Mouse (Mus musculus) megakaryocyte, adult 5-6 weeks (primary cell): Measurements from ENCODE around the gene Cuedc1. TPM values are rescaled to one million over a fixed set of nuclear protein-coding genes. Genes with fewer than 3 reads are reported as not detected.

Source experiments
- ATAC-seq: 2 replicates; pipeline ENCODE4 v1.8.0; 2016; ENCODE audit warnings: mild to moderate bottlenecking, inconsistent platforms; ENCODE audit not compliant: poor library complexity, severe bottlenecking
- total RNA-seq, 2 experiments: library from RNA; stranded (forward) in 1 of 2; stranded (reverse) in 1 of 2; fragments of 153-499, 151-499 nt in 1 of 2; fragments of 221-1000, 200-1000 nt in 1 of 2; gene quantifications; 2 replicates each; pipeline versions ENCODE4 v1.2.3 to v1.2.4; 2015 to 2017

The Cuedc1 gene
- total RNA-seq, 2 experiments from 2014 or later, result 0.67 to 2.2 TPM

DNA sequence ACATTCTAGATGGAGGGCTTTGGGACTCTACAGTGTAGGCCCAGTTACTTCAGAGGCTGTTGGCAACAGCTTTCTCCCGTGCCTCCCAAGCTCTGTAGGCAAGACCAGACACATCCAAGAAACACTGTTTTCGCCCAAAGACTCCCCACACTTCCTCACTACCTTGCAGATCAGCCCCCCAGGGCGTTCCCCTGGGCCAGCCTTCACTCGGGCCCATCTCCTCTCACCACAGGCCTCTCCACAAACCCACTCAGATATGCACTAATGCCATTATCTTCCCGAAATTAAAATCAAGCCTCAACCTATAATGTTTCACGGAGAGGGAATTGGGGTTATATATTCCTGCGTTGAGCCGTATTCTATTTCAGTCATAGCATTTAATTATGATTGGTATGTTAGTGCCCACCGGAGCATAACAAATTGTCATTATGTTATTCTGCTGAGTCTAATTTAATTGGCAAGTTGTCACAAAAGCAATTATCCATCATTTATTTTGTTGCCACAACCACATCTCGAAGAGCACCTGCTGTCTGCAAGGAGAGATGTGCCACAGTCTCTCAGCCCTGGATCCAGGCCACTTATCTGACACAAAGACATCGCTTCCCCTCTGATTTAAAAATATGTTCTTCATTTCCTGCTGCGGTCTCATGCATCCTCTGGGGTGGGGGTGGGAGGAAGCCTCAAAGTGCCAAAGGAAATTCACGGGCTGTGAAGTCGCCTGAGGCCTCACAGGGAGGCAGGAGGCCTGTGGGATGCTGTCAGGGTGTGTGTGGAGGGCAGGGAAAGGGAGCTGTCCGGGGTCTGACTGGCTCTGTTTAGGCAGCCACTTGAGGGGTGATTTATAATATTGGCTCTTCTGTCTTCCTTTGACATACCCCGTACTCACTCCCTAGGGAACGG, 135.9 kb downstream of the Cuedc1 start:
- peak; percentile 81 for ATAC-seq

DNA sequence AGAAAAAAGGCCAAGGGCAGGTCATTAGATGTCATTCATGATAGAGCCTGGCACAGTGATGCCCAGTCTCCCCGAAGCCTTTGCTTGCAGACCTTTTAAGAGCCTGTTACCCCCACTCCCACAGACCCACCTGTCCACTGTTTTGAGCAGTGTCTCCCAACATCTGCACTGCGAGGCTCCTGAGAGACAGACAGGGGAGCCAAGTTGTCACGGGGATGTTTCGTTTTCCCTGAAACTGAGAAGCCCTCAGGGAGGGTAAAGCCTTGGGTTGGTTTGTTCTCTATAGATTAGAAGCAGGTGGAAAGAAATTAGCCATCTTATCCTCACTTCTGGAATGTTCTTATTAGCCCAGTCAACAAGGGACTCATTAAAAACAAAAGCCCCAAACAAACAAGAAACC, 136.9 kb downstream of the Cuedc1 start:
- ATAC-seq, result no peak

DNA sequence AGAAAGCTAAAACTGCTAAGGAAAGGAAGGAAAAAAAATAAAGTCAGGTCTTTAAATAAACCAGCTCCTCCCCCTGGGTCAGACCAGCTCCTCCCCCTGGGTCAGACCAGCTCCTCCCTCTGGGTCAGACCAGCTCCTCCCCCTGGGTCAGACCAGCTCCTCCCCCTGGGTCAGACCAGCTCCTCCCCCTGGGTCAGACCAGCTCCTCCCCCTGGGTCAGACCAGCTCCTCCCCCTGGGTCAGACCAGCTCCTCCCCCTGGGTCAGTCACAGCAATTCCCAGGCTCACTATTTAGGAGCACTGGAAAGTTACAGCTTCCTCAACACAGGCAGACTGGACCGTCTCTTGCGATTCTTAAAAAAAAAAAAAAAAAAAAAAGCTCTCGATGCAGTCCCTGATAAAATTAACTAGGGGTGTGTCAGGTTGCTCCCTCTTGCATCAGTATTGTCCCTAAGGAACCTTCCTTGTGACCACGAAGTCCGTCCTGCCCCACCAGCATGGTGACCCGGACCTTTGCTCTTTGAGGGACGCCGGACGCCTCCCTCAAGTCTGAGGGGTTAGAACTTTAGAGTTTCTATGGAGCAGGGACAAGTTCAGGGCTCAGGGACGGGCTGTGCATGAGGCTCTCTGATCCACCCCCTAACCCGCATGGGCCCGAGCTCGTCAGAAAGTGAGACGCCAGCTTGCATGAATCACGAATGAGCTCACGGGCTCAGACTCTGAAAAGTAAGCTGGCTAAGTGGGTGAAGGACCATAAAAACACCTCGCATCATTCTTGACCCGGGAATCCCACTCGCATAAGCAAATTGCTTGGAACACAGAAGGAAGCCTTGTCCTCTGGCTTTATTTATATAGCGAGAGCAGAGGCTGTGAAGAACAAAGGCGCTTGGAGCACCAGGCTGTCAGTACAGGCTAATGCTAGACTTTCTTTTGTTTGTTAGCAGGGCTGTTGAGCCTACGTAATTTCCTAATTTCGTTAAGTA, 137.7 kb downstream of the Cuedc1 start:
- ATAC-seq, result peak; percentile 31; the same call in 1 of the 2 replicates

DNA sequence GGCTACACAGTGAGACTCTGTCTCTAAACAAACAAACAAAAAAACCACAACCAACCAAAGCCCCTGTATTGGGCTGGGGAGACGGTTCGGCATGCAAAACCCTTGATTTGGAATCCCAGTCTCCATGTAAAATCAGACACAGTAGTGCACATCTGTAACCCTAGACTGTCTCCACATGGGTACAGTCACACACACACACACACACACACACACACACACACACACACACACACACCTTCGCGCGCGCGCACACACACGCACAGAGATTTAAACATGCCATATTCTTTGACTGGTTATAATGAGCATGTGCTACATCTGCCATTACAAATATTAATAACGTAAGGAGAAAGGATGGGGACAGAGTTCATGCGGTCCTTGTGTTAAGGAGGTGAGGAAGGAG, 142.4 kb downstream of the Cuedc1 start:
- no peak for ATAC-seq

DNA sequence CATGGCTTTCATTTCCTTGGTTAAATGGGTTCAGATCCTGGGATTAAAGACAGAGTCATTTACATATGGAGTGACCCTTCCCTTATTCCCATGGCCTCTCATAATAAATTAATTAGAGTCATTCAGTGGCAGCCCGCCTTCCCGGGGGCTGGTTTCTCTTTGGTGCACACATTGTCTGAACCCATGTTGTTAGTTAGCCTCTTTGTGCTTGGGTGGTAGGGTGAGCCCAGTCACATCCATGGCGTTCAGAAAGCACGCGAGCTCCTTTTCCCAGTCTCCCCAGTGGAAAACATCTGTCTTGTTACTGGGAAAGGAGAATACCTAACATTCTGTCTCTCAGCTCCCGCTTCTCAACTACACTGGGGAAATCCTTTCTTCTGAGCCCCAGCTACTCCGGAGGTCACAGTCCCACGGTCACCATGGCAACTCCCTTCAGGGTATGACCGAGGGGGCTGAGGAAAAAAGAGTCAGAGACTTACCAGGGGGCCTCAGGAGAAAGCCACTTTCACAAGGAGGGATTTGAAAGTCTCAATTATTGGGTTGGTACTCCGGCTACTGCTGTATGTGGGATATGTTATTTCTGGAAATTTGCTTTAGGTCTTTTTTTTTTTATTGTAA, 143.0 kb downstream of the Cuedc1 start:
- ATAC-seq, result no peak

DNA sequence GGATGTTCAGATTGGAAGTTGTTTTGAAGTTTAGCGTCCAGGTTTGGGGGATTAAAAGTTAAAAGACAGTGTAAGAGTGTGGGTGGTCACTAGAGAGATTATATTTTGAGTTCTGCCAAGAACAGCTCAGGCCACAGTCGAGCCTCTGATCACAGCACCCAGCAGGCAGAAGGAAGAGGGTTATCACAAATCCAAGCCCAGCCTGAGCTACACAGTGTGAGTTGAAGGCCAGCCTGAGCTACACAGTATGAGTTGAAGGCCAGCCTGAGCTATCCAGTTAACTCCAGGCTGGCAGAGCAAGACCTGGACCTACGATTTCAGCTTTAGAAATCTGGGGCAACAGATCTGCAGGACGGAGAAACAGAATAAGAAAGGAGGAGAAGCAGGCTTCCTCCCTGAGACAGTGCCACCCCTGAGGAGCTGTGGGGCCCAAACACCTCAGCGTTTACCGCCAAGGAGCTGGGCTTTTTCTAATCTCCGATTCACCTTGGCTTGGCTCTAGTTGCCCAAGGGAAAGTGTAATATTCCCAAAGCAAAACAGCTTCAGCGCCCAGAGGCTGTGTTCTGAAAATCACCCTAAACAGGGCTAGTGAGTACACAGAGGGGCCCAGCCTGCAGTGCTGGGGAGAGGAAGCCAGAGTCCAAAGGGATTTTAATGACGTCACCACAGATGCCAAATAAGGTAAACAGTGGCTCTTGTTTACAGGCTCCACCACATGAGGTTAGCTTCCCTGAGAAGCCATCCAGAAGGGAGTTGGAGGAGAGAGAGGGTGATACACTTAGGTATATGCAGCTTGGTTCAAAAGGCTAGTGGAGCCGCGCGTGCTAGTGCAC, 143.8 kb downstream of the Cuedc1 start:
- ATAC-seq, result no peak

Other genes starting within 250 kb of the Cuedc1 start
- 2.8 and 4.8 TPM in 2 replicates for gene Mks1, start 244.8 kb upstream of the Cuedc1 start, total RNA-seq (2015)
- 2.6 and 5.0 TPM in 2 replicates for gene Mks1, start 244.8 kb upstream of the Cuedc1 start, total RNA-seq (2017)
- 2.9 and 6.0 TPM in 2 replicates for gene Epx, start 222.5 kb upstream of the Cuedc1 start, total RNA-seq (2015)
- 16.3 and 19.6 TPM in 2 replicates for gene Epx, start 222.5 kb upstream of the Cuedc1 start, total RNA-seq (2017)
- not detected in 2 replicates for gene Olfr462, start 205.8 kb upstream of the Cuedc1 start, total RNA-seq (2015)
- not detected in 2 replicates for gene Olfr462, start 205.8 kb upstream of the Cuedc1 start, total RNA-seq (2017)
- gene Olfr463, start 200.7 kb upstream of the Cuedc1 start, total RNA-seq (2015), result not detected in 2 replicates
- not detected in 2 replicates for gene Olfr463, start 200.7 kb upstream of the Cuedc1 start, total RNA-seq (2017)
- not detected in 2 replicates for gene Olfr464, start 177.1 kb upstream of the Cuedc1 start, total RNA-seq (2015)
- gene Olfr464, start 177.1 kb upstream of the Cuedc1 start, total RNA-seq (2017), result not detected in 2 replicates
- 6.8 and 8.1 TPM in 2 replicates for gene Dynll2, start 110.5 kb upstream of the Cuedc1 start, total RNA-seq (2015)
- gene Dynll2, start 110.5 kb upstream of the Cuedc1 start, total RNA-seq (2017), result 4.4 and 8.8 TPM in 2 replicates
- gene Srsf1, start 50.7 kb upstream of the Cuedc1 start, total RNA-seq (2015), result 146 and 156 TPM in 2 replicates
- 369 and 388 TPM in 2 replicates for gene Srsf1, start 50.7 kb upstream of the Cuedc1 start, total RNA-seq (2017)
- 46.4 and 55.3 TPM in 2 replicates for gene Vezf1, start 29.8 kb upstream of the Cuedc1 start, total RNA-seq (2015)
- 22.6 and 25.0 TPM in 2 replicates for gene Vezf1, start 29.8 kb upstream of the Cuedc1 start, total RNA-seq (2017)
- gene Mrps23, start 106.3 kb downstream of the Cuedc1 start, total RNA-seq (2015), result 59.0 and 62.2 TPM in 2 replicates
- gene Mrps23, start 106.3 kb downstream of the Cuedc1 start, total RNA-seq (2017), result 39.4 and 73.3 TPM in 2 replicates
- not detected in 2 replicates for gene Ccdc182, start 196.0 kb downstream of the Cuedc1 start, total RNA-seq (2015)
- gene Ccdc182, start 196.0 kb downstream of the Cuedc1 start, total RNA-seq (2017), result not detected in 2 replicates